Mouse (Mus musculus): ENCODE data around the gene Serpinb3b.
A peak's percentile ranks its signal among the peaks of the same experiment; 100 is the strongest.
"Not testable (repeated sequence)": the region's sequence is repeated elsewhere in the genome, so short reads cannot be mapped to it uniquely, and the experiment has no call there.

- TF ChIP-seq POLR2A (IDR thresholded peaks at IDR 0.05; ENCODE audit: insufficient read depth, low read depth, low read length) = not testable (repeated sequence)
- peak; percentile 34 for TF ChIP-seq CTCF (IDR thresholded peaks at IDR 0.05)
These were observed 150.7 kb downstream of the Serpinb3b start for GRCm38 (mm10) chr1:107127453-107127852.
